Mouse (Mus musculus) brain, embryonic 14.5 days (tissue): Measurements from ENCODE around the gene Neurod4.

Experiments
- CTCF ChIP-seq: fragments of 200-500 bp; IDR thresholded peaks from 2 replicates; pipeline ENCODE4 v1.5.1; 2012; ENCODE audit warnings: inconsistent platforms, mild to moderate bottlenecking, moderate library complexity, borderline replicate concordance; ENCODE audit not compliant: insufficient read depth, insufficient read length; ENCODE audit errors: extremely low read depth
- POLR2A ChIP-seq: fragments of 200-500 bp; IDR thresholded peaks from 2 replicates; pipeline ENCODE4 v1.6.1; 2012; ENCODE audit warnings: mild to moderate bottlenecking, inconsistent platforms, borderline replicate concordance; ENCODE audit not compliant: poor library complexity, insufficient read depth, insufficient read length, severe bottlenecking; ENCODE audit errors: extremely low read depth

- TF ChIP-seq CTCF, result no peak
- TF ChIP-seq POLR2A, result no peak
Measured at GRCm38 (mm10) chr10:130324243-130324642, 44.2 kb upstream of the Neurod4 start.
